Mouse (Mus musculus) kidney, embryonic 14.5 days (tissue): ENCODE measurements around the gene Qsox1. TPM values are rescaled to one million over a fixed set of nuclear protein-coding genes. Genes with fewer than 3 reads are reported as not detected.

Experiments used
- ATAC-seq: fragments of 200-750 bp; cut with Nextera tagmentation; 2 replicates; pipeline ENCODE4 v1.8.0; 2017; ENCODE audit warnings: moderate number of reproducible peaks, mild to moderate bottlenecking, moderate TSS enrichment, moderate library complexity; ENCODE audit not compliant: low FRiP score, low TSS enrichment
- H3K27ac ChIP-seq: fragments of 300-500 bp; sonication (generic); 2 replicates; pipeline ENCODE4 v1.5.1; 2014; ENCODE audit warnings: low read depth, mild to moderate bottlenecking, low read length, moderate library complexity, mixed read lengths
- H3K27me3 ChIP-seq: fragments of 300-500 bp; sonication (generic); 2 replicates; pipeline ENCODE4 v1.6.1; 2014; ENCODE audit warnings: mild to moderate bottlenecking, low read length; ENCODE audit not compliant: control insufficient read depth, insufficient read depth
- H3K36me3 ChIP-seq: fragments of 300-500 bp; sonication (generic); 2 replicates; pipeline ENCODE4 v1.6.1; 2014; ENCODE audit warnings: low read length, mixed read lengths; ENCODE audit not compliant: control insufficient read depth, insufficient read depth
- H3K4me1 ChIP-seq: fragments of 300-500 bp; sonication (generic); 2 replicates; pipeline ENCODE4 v1.6.1; 2014; ENCODE audit warnings: low read length, mixed read lengths; ENCODE audit not compliant: control insufficient read depth, insufficient read depth
- H3K4me2 ChIP-seq: fragments of 300-500 bp; sonication (generic); replicated peaks from 2 replicates; pipeline ENCODE4 v1.6.1; 2014; ENCODE audit warnings: low read depth, mild to moderate bottlenecking, low read length
- H3K4me3 ChIP-seq: fragments of 300-500 bp; sonication (generic); 2 replicates; pipeline ENCODE4 v1.5.1; 2014; ENCODE audit warnings: mild to moderate bottlenecking, low read length
- H3K9ac ChIP-seq: fragments of 300-500 bp; sonication (generic); 2 replicates; pipeline ENCODE4 v1.6.1; 2014; ENCODE audit warnings: low read depth, mild to moderate bottlenecking, low read length, moderate library complexity
- H3K9me3 ChIP-seq: fragments of 300-500 bp; sonication (generic); 2 replicates; pipeline ENCODE4 v1.6.1; 2016; ENCODE audit warnings: low read length; ENCODE audit not compliant: control insufficient read depth
- WGBS: fragments of 180-500 bp; shearing (Covaris S2); extraction: QIAGEN DNeasy Blood & Tissue Kit; methylation state at CpG from one replicate; pipeline ENCODE4 v1.1.7; 2014; 5-methylcytosine and 5-hydroxymethylcytosine counted together
- polyA plus RNA-seq: library from polyadenylated mRNA; unstranded; fragments of >200 nt; fragmentation: Nextera tagmentation; extraction: Ambion mirVana; gene quantifications from 2 replicates; pipeline ENCODE4 v1.2.1, GENCODE M21; 2014

The Qsox1 gene
- polyA plus RNA-seq, 1 experiment from 2014 or later = 11.0 TPM

- Histone ChIP-seq H3K4me3 (no peak overlapping the region), H3K27me3 (no peaks in the 10 kb centered on the region), H3K4me1 (no peaks in the 10 kb centered on the region), H3K27ac (no peak overlapping the region), H3K4me2 (no peak overlapping the region), H3K36me3 (peaks cover 19% of the 10 kb centered on the region), H3K9ac (no peak overlapping the region), H3K9me3 (no peaks in the 10 kb centered on the region)
- 92% methylated on average over 6 of the region's 6 CpGs for WGBS
- ATAC-seq = no peak
These were observed 17.8 kb downstream of the Qsox1 start for GRCm38 (mm10) chr1:155794855-155795254.

- Histone ChIP-seq H3K27ac (no peak overlapping the region), H3K36me3 (peaks cover 29% of the 10 kb centered on the region), H3K9me3 (0 out of 2 replicates have a peak, but pooled peaks cover 5% of the 10 kb centered on the region), H3K4me2 (no peak overlapping the region), H3K4me1 (no peaks in the 10 kb centered on the region), H3K27me3 (no peaks in the 10 kb centered on the region), H3K4me3 (no peak overlapping the region), H3K9ac (no peak overlapping the region)
- 68% methylated on average over 5 of the region's 5 CpGs for WGBS
- ATAC-seq = no peak; the same call in 1 of the 2 replicates
These were observed 20.8 kb downstream of the Qsox1 start for GRCm38 (mm10) chr1:155791919-155792318.

GRCm38 (mm10) chr1:155790111-155790974 is 22.3 kb downstream of the Qsox1 start:
- 74% methylated on average over 16 of the region's 16 CpGs for WGBS
- H3K27me3 ChIP-seq = no peaks in the 10 kb centered on the region
- no peak overlapping the region for H3K27ac ChIP-seq
- no peak for ATAC-seq
- H3K9me3 ChIP-seq = 0 out of 2 replicates have a peak, but pooled peaks cover 5% of the 10 kb centered on the region
- H3K4me1 ChIP-seq = no peaks in the 10 kb centered on the region
- H3K9ac ChIP-seq = no peak overlapping the region
- no peak overlapping the region for H3K4me2 ChIP-seq
- H3K36me3 ChIP-seq = peaks cover 34% of the 10 kb centered on the region
- no peak overlapping the region for H3K4me3 ChIP-seq

- Histone ChIP-seq H3K27me3 (no peaks in the 10 kb centered on the region), H3K9ac (no peak overlapping the region; the same call in 1 of the 2 replicates), H3K9me3 (0 out of 2 replicates have a peak, but pooled peaks cover 5% of the 10 kb centered on the region), H3K4me1 (peaks cover 3% of the 10 kb centered on the region; the same call in 1 of the 2 replicates), H3K4me3 (no peak overlapping the region), H3K4me2 (no peak overlapping the region), H3K27ac (no peak overlapping the region), H3K36me3 (peaks cover 21% of the 10 kb centered on the region)
- no peak for ATAC-seq
- WGBS = 77% methylated on average over 7 of the region's 7 CpGs
These were observed 26.8 kb downstream of the Qsox1 start for GRCm38 (mm10) chr1:155785886-155786285.

DNA sequence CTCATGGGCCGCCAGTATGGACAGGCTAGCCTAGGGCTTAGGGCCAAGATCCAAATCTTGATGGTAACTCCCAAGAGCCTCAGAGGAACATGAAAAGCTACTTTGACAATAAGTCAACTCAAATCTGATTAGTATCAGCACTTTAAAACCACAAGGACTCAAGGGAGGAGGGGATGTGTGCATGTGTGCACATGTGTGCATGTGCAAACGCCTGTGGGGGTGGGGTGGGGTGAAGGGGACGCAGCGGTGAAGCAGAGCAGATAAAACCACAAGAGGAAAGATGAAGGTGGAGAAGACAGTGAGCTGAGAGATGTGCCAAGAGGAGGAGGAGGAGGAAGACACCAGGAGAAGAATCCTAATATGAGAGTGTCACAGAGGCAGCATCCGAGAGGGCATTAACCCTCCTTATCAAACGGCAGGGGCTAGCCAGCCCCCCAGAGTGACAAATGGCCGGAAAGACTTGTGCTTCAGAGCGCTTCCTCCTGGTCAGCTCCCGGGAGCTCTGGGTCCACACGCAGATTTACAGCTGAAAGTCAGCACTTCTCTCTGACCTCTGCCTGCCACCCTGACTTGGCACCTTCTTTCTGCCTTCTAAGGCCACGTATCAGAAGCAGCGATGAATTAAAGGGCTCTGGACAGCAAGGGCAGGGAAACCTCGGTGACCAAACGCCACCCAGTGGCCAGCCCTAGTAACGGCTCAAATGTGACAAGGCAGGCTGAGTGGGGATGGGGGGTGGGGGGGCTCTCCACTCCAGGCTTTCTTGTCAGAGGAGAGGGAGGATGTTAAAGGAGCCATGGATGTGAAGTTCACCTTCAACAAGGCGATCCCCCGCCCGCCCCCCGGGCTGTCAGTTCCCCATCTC is 28.1 kb downstream of the Qsox1 start:
- Histone ChIP-seq H3K36me3 (peaks cover 21% of the 10 kb centered on the region), H3K4me1 (peaks cover 3% of the 10 kb centered on the region; the same call in 1 of the 2 replicates), H3K9ac (no peak overlapping the region), H3K27me3 (no peaks in the 10 kb centered on the region), H3K9me3 (0 out of 2 replicates have a peak, but pooled peaks cover 5% of the 10 kb centered on the region), H3K4me3 (no peak overlapping the region), H3K27ac (no peak overlapping the region), H3K4me2 (0 out of 2 replicates have a peak overlapping the region, but pooled peaks have one; percentile 10)
- WGBS = 28% methylated on average over 19 of the region's 19 CpGs
- ATAC-seq = peak; percentile 45; the same call in 1 of the 2 replicates

DNA sequence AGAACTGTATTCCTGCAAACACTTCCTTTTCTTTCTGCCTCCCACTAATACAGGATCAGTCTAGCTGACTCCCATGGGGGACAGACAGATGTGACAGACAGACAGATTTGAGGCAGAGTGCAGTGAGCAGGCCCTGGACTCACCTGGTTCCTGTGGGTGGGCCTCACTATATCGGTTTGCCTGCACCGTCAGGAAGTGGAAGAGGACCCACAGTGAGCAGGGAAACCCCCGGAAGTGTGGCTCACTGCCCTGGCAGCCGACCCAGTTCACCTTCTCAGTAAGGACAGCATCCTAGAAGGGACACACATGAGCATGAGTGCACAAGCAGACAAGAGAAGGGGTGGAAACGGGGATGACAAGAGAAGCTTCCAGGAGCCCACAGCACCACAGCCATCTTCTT is 30.3 kb downstream of the Qsox1 start:
- ATAC-seq = no peak
- H3K4me3 ChIP-seq = no peak overlapping the region
- no peak overlapping the region for H3K27ac ChIP-seq
- H3K36me3 ChIP-seq = peaks cover 16% of the 10 kb centered on the region
- H3K9me3 ChIP-seq = 0 out of 2 replicates have a peak, but pooled peaks cover 3% of the 10 kb centered on the region
- no peak overlapping the region for H3K9ac ChIP-seq
- H3K27me3 ChIP-seq = no peaks in the 10 kb centered on the region
- peaks cover 3% of the 10 kb centered on the region; the same call in 1 of the 2 replicates for H3K4me1 ChIP-seq
- no peak overlapping the region for H3K4me2 ChIP-seq
- WGBS = 76% methylated on average over 5 of the region's 5 CpGs

- Histone ChIP-seq H3K27me3 (no peaks in the 10 kb centered on the region), H3K9me3 (no peaks in the 10 kb centered on the region), H3K4me3 (no peak overlapping the region), H3K4me2 (no peak overlapping the region), H3K36me3 (peaks cover 6% of the 10 kb centered on the region; the same call in 1 of the 2 replicates), H3K4me1 (no peaks in the 10 kb centered on the region), H3K9ac (no peak overlapping the region), H3K27ac (no peak overlapping the region)
- 73% methylated on average over 14 of the region's 14 CpGs for WGBS
- ATAC-seq = peak; percentile 36; the same call in 1 of the 2 replicates
These were observed 34.8 kb downstream of the Qsox1 start for GRCm38 (mm10) chr1:155777641-155778625.

GRCm38 (mm10) chr1:155759167-155759566 is 53.5 kb downstream of the Qsox1 start:
- H3K27me3 ChIP-seq = no peaks in the 10 kb centered on the region
- no peaks in the 10 kb centered on the region for H3K36me3 ChIP-seq
- no peak overlapping the region for H3K4me2 ChIP-seq
- no peaks in the 10 kb centered on the region for H3K4me1 ChIP-seq
- H3K9ac ChIP-seq = no peak overlapping the region
- no peak overlapping the region for H3K27ac ChIP-seq
- no peaks in the 10 kb centered on the region for H3K9me3 ChIP-seq
- no peak overlapping the region for H3K4me3 ChIP-seq
- 25% methylated on average over 12 of the region's 12 CpGs for WGBS
- ATAC-seq = no peak
